Comparison of ENCODE assay signal across 8 mouse cellular contexts in genomic region chr8:105297511-105298192, GRCm38 (mm10). TPM values are rescaled to one million over a fixed set of nuclear protein-coding genes. Genes with fewer than 3 reads are reported as not detected.
DNase-seq lines count a peak whose midpoint lies in the region; ATAC-seq and TF ChIP-seq lines count a peak whose summit lies in the region.

E2f4 (plus strand) TSS chr8:105297663.

- WGBS in hindbrain, embryonic 10.5 days, result under 1% methylated on average over 58 of the region's 58 CpGs
- under 1% methylated on average over 55 of the region's 58 CpGs for WGBS in lung, postnatal 0 days

- peak; percentile 95 for ATAC-seq in frontal cortex, adult (ENCODE audit: low TSS enrichment)
- peak; percentile 93 for ATAC-seq in lung, postnatal 0 days

- H3K4me1 ChIP-seq in hindbrain, embryonic 10.5 days (replicated peaks), result peaks cover 29% of the 10 kb centered on the region
- peaks cover 9% of the 10 kb centered on the region; the same call in 1 of the 2 replicates for H3K4me1 ChIP-seq in lung, postnatal 0 days (ENCODE audit: insufficient read depth, low read depth, low read length)

- H3K27ac ChIP-seq in hindbrain, embryonic 10.5 days, result peak within 1 kb of the TSS; percentile 90
- peak within 1 kb of the TSS; percentile 85 for H3K27ac ChIP-seq in lung, postnatal 0 days (ENCODE audit: low read length)

- TF ChIP-seq EP300 in lung, postnatal 0 days (IDR thresholded peaks at IDR 0.05), result peak; percentile 25; the same call in 1 of the 2 replicates

- no peaks in the 10 kb centered on the region for H3K9me3 ChIP-seq in hindbrain, embryonic 10.5 days
- H3K9me3 ChIP-seq in lung, postnatal 0 days (ENCODE audit: low read length), result no peaks in the 10 kb centered on the region

- H3K9ac ChIP-seq in lung, postnatal 0 days (replicated peaks; ENCODE audit: low read depth), result peak within 1 kb of the TSS; percentile 92

- TF ChIP-seq CTCF in lung, postnatal 0 days (IDR thresholded peaks at IDR 0.05), result 0 out of 2 replicates have a peak, but pooled peaks have one; percentile 1

- peak; percentile 94 for DNase-seq in MN1 (ENCODE audit: low spot score)
- peak; percentile 88 for DNase-seq in cerebellum, adult 8-10 months
- DNase-seq in hindbrain, embryonic 10.5 days (ENCODE audit: low spot score), result peak; percentile 94
- DNase-seq in layer of hippocampus, adult 9-11 months, result peak; percentile 94
- DNase-seq in lung, postnatal 0 days (ENCODE audit: low spot score), result peak; percentile 96
- DNase-seq in ovary, postnatal 14 days (ENCODE audit: low spot score), result peak; percentile 82
- peak; percentile 92 for DNase-seq in thymus, postnatal 14 days

- H3K27me3 ChIP-seq in hindbrain, embryonic 10.5 days (ENCODE audit: insufficient read depth, poor library complexity, severe bottlenecking), result peaks cover 17% of the 10 kb centered on the region
- no peaks in the 10 kb centered on the region for H3K27me3 ChIP-seq in lung, postnatal 0 days (replicated peaks; ENCODE audit: insufficient read depth, low read length)

- H3K4me2 ChIP-seq in lung, postnatal 0 days (replicated peaks; ENCODE audit: low read depth, low read length), result peak within 1 kb of the TSS; percentile 81

- peak within 1 kb of the TSS; percentile 82 for H3K4me3 ChIP-seq in hindbrain, embryonic 10.5 days
- H3K4me3 ChIP-seq in lung, postnatal 0 days (ENCODE audit: low read depth, low read length), result peak within 1 kb of the TSS; percentile 93

- peaks cover 43% of the 10 kb centered on the region for H3K36me3 ChIP-seq in hindbrain, embryonic 10.5 days
- H3K36me3 ChIP-seq in lung, postnatal 0 days (ENCODE audit: insufficient read depth, low read length), result peaks cover 17% of the 10 kb centered on the region

RNA-seq across cellular contexts. Expression of gene E2f4, which starts in this region (rescaled TPM):
- polyA plus RNA-seq in hindbrain, embryonic 10.5 days (2016; fragmentation: Nextera tagmentation; extraction: Ambion mirVana), result 120 and 128 TPM in 2 replicates
- polyA plus RNA-seq in lung, postnatal 0 days (2015; fragmentation: Nextera tagmentation; extraction: Ambion mirVana), result 29.8 and 32.7 TPM in 2 replicates

Comparison
In these comparisons a context has a peak if more than half of its experiments do, and no peak if none do; other contexts are left out.
1. Peak in every context shown above with its lines: DNase-seq, ATAC-seq, H3K4me3 ChIP-seq and H3K27ac ChIP-seq.